Mouse (Mus musculus): Measurements from ENCODE around the gene Boc. TPM values are rescaled to one million over a fixed set of nuclear protein-coding genes. Genes with fewer than 3 reads are reported as not detected.
A peak's percentile ranks its signal among the peaks of the same experiment; 100 is the strongest.

The Boc gene
- 10 to 100 TPM; 14.0 to 15.9 TPM for total RNA-seq (2021)
- long read RNA-seq, experiment 1, full-length matches to known transcripts, result 1 of 15 reads
- long read RNA-seq, experiment 1, partial matches to known transcripts, result 0 of 15 reads
- long read RNA-seq, experiment 1, other reads (novel, unspliced or antisense), result 14 of 15 reads
- long read RNA-seq, experiment 2, full-length matches to known transcripts, result 1 of 14 reads
- long read RNA-seq, experiment 2, partial matches to known transcripts, result 4 of 14 reads
- long read RNA-seq, experiment 2, other reads (novel, unspliced or antisense), result 9 of 14 reads

- peak; percentile 63 for DNase-seq
These were observed at the start of gene Boc for GRCm38 (mm10) chr16:44558471-44559329. Gene Boc (minus strand): TSS chr16:44558897.

GRCm38 (mm10) chr16:44606643-44607042 is 47.9 kb upstream of the Boc start:
- no peak for DNase-seq

DNA sequence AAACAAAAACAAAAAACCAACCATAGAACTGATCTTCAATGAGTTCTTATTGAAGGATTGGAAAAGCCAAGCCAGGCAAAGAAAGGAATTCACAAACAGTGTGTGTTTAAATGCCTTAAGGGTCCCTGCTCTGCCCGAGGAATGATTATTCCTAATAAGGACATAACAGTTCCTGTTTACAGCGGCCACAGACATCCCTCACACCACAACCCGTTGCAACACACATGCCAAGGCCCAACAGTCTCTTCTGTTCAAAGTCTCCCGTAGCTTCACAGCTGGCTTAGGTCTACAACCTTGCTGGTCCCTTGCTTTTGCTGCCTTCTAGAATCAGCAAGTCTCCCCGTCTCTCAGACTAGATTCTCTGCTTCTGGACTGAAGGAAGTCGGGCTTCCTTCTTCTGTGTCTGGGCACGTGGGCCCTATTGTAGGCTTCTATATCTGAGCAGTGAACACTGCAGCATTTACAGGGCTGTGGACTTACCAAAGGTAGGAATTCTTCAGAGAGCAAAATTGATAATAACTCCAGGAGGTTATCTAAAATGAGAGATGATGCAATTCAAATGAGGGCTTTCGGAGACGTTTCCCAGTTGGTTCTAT is 45.4 kb upstream of the Boc start:
- DNase-seq, result no peak

DNA sequence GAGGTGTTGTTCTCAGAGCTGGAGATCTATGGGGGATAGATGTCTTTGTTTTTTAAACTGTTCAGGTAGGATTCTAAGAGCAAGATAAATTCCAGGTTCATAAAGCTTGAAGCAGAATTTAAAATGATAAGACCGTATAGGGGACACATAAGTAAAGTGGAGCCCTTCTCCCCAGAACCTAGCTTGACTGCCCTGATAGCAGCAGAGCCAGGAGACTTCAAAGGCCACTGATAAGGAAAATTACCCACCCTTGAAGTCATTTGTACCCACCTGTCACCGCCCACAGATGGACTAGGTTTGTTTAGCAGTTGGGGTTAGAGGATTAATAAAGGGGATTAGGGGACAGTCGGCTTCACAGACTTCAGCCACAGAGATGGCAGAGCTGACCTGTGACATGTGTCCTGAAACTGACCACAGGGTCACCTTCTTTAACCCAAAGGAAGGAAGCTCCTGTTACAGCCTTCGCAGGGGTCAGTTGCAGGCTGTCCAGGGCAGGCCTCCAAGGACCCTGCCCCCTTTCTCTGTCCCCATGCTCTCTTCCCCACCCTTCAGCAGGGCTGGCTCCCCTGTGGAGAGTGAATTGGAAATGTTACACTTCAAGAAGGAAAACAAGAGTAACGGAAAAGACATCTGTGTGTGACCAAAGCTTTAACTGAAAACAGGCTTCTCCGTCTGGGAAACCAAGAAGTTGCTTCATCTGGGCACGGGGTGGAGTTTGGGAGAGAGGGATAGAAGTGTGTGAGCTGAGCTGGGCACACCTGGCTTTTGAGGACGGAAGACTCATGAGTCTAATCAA is 43.5 kb upstream of the Boc start:
- no peak for DNase-seq

- DNase-seq, result no peak
These were observed 42.5 kb upstream of the Boc start for GRCm38 (mm10) chr16:44601182-44601581.

- DNase-seq, result no peak
These were observed 38.6 kb upstream of the Boc start for GRCm38 (mm10) chr16:44597106-44597806.

GRCm38 (mm10) chr16:44589506-44589905 is 30.8 kb upstream of the Boc start:
- no peak for DNase-seq

GRCm38 (mm10) chr16:44579421-44580024 is 20.8 kb upstream of the Boc start:
- no peak for DNase-seq

DNA sequence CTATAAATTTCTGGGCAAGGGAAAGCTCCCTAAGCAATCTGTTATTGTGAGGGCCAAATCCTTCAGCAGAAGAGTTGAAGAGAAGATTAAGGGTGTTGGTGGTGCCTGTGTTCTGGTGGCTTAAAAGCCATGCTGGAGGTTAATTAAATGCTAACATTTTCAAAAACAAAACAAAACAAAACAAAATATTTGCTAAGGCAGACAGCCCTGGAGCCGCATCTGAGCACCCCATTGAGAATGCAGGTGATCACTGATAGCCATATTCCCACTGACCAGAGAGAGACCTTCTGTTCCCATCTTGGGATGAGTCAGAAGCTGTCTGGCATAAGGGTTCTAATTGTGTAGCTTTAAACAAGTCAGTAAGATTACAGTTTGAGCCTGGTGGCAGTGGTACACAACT is 19.9 kb upstream of the Boc start:
- DNase-seq, result no peak

DNA sequence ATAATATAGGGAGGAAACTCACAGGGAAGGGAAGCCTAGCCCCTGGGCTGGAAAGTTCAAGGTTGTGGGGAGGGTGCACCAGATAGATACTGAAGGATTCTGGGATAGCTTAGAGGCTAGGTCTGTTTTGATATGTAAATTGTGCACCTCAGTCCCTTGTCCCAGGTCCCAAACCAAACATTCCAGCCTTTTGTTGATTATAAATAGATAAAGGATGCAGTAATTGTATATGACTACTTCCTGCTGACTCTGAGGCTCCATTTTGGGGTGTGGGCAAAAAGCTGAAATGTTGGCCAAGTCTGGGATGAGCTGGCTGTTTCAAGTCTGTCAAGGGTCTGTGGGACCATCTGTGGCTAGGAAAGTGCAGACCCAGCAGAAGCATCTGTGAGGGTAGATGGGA is 9.4 kb upstream of the Boc start:
- no peak for DNase-seq

DNA sequence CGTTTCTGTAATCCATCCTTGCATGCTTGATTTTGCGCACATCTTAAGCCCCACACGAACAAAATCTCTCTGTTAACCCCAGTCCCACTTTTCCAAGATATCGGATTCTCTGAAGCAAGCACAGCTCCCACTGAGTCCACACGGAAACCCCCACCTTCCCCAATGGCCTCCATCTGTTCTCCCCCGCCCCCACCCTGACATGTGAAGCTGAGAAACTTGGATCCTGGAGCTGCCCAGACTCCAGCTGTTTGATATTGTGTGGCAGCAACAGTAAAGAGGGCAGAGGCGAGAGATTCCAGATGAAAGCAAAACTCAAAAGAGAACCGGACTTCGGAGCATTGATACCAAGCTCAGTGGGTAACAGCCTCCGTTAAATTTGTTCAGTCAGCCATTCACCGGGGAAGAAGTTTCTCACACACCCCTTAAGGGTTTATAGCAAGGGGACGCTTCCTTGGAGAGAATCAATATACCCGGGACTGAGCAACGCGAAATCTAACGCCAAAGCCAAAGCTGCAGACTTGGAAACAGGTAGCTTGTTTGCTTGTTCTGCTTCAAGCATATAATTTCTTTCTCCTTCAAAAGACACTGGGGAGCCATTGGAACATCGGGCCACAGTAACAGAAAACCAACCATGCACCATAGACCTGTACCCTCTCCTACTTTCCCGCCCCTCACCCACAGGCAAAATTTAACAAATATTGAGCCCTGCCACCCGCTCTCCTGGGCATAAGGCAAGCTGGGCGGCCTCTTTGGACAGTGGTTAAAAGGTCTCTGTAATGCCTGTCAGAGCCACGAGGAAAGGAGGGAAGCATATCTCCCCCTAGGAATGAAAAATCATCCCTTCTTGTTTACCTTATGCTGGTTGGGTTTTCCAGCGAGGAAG is 6.9 kb upstream of the Boc start:
- DNase-seq, result no peak

GRCm38 (mm10) chr16:44564359-44564758 is 5.7 kb upstream of the Boc start:
- DNase-seq, result no peak

DNA sequence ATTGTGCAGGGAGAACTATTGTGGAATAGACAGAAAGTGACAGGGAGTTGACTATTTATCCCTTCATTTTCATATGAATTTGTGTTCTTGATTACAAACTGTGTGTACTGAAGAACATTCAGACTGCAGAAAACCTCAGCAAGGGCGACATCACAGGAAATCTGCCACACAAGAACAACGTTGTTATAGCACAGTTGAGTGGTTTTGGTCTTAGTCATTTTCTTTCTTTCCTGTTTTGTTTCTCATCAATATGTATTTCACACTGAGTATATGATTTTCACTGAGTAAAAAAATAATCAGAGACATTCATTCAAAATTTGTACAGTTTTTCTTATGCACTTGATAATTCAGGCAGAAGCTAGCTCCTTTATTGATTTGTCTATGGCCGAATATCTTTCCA is 3.4 kb upstream of the Boc start:
- DNase-seq, result no peak

DNA sequence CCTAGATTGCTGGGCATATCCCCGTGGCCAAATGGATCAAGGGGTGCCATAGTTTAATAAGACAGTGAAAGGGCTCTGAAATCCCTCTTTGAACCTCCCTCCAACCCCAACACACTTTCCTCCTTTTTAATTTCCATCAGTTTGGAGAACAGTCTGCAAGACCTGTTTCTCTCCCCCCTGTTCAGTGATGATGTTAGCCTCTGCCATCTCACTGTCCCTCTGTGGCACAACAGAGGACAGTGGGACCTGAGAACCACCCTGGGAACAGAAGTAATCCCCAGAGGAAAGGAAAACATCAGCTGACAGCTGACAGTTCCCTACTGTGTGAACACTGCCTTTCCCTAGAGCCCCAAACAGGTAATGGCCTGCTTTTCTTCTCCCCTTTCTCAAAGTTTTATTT is 1.5 kb upstream of the Boc start:
- no peak for DNase-seq

DNA sequence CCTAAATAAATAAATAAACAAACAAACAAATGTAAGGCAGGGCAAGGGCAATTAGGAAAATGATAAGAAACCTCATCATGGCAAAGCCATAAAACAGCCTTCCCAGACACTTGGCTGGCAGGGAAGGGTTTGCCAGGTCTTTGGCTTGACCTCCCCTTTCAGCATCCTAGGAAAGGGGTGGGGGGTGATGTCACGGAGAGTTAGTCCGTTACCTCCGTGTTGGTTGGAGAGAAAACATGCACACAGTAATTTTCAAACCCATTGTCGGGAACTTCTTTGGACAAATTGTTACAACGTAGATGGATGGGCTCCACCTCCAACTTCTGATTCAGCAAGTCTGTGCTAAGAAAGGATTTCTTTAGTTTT is 616 bp upstream of the Boc start:
- no peak for DNase-seq

- DNase-seq, result peak; percentile 86
These were observed 831 bp downstream of the Boc start for GRCm38 (mm10) chr16:44557661-44558470.

GRCm38 (mm10) chr16:44557084-44557483 is 1.6 kb downstream of the Boc start:
- no peak for DNase-seq

DNA sequence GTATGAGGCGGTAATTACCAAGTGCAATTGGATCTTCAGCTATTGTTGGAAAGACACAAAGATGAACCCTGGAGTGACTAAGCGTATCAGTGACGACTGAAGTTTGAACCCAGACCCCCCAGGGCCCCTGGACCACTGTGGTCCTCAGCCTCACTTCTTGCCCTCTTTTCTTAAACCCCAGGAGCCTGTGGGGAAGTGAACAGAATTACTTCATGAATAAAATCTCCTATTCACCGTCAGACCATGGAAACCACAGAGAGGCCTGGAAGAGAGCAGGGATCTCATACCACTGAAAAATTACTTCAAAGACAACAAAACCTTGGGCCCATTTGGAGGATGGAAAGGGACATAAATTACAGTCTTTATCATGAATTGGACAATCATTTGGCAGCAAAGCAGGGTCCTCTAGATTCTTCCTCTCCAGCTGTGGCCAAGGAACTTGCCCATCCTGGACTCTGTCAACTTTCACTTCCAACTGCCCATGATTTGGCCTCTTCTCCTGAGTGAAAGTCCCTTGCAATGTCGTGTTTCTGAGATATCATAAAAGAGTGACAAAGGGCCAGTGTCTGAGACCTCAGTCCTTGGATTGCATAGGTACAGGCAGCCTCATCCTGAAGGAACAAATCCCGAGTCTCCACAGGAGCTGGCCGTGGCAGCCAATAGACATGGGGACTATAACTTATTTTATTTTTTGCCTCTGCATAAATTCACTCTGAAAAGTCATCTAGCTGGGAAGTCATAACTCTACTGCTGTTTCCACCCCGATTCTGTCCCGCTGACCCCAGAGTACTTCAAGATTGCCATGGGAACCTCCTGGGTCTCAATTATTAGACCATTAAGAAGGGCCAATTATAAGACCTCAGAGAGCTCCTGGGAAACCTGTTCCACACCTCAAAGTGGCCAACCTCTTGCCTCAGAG is 2.6 kb downstream of the Boc start:
- no peak for DNase-seq
